Mouse (Mus musculus) naive thymus-derived CD4-positive, alpha-beta T cell, adult 2 months (primary cell): ENCODE data around the gene H2-Q7.
"Not testable (repeated sequence)": the region's sequence is repeated elsewhere in the genome, so short reads cannot be mapped to it uniquely, and the experiment has no call there.

Experiments
- DNase-seq: peaks from one replicate; pipeline ENCODE4 v3.0.0-alpha.2; 2011; ENCODE audit warnings: low read depth

The H2-Q7 gene

GRCm38 (mm10) chr17:35437386-35437936, 1.5 kb upstream of the H2-Q7 start:
- not testable (repeated sequence) for DNase-seq

DNA sequence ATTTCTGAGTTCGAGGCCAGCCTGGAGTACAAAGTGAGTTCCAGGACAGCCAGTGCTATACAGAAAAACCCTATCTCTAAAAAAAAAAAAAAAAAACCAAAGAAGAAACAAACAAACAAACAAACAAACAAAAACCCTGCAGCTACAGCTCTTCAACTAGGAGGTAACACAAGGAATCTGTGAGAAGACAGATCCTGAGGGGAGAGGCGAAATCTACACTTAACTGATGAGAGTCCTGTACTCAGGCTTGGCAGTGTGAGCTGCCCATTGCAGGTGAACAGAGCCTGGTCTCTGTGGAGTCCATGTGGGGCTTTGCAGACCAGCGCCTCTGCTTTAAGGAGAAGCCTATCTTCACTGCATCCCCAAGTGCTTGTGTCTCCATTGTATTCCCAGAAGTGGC, 560 bp upstream of the H2-Q7 start:
- DNase-seq: peak; percentile 44

GRCm38 (mm10) chr17:35439295-35439747, 366 bp downstream of the H2-Q7 start:
- DNase-seq: peak; percentile 61

DNA sequence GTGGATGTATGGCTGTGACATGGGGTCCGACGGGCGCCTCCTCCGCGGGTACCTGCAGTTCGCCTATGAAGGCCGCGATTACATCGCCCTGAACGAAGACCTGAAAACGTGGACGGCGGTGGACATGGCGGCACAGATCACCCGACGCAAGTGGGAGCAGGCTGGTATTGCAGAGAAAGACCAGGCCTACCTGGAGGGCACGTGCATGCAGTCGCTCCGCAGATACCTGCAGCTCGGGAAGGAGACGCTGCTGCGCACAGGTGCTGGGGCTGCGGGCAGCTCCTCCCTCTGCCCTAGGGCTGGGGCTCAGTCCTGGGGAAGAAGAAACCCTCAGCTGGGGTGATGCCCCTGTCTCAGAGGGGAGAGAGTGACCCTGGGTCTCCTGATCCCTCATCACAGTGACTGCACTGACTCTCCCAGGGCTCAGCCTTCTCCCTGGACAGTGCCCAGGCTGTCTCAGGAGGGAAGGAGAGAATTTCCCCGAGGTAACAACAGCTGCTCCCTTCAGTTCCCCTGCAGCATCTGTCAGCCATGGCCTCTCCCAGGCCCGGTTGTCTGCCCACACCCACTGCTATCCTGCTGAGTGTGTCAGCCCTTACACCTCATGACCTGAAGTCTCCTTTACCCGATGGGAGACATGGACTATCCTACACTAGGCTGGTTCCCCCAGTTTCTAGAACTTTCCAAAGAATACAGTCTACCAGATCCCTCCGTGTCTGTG, 1.1 kb downstream of the H2-Q7 start:
- DNase-seq: peak; percentile 54

DNA sequence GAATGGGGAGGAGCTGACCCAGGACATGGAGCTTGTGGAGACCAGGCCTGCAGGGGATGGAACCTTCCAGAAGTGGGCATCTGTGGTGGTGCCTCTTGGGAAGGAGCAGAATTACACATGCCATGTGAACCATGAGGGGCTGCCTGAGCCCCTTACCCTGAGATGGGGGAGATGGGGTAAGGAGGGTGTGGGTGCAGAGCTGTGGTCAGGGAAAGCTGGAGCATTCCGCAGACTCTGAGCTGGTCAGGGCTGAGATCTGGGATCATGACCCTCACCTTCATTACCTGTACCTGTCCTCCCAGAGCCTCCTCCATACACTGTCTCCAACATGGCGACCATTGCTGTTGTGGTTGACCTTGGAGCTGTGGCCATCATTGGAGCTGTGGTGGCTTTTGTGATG, 3.4 kb downstream of the H2-Q7 start:
- not testable (repeated sequence) for DNase-seq

DNA sequence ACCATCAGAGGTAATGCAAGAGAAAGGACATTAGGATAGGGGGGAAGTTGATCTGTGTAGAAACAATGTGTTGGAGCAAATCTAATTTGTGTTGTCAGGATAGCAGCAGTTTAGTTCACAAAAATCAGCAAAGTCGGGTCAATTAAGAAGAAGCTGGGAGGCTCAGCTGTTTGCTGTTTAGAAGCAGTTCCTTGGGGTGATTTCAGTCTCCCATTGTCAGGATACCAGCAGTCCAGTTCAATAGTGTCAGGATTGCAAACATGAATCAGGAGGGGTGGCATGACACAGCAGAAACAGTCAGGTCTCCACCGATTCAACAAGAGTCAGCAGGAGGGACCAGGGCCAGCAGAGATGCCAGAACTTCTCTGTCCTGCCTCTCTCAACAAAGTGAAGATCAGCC, 5.6 kb downstream of the H2-Q7 start:
- peak; percentile 10 for DNase-seq

DNA sequence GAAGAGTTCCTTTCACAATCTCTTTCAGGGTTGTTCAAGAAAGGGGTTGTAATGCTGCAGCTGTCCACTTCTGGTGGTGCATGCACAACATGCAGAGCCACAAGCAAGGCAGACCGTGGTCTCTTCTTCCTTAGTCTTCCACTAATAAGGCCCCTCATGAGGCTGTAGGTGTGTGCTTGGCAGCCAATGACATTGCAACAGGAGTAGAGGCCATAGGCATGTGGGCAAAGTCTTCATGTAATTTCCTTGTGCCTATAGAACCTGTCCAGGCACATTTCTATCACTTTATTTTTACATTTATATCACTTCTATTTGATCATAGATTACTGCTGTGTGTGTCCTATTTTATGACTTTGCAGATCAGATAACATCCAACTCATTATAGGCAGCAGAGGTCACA, 19.3 kb downstream of the H2-Q7 start:
- DNase-seq: not testable (repeated sequence)

DNA sequence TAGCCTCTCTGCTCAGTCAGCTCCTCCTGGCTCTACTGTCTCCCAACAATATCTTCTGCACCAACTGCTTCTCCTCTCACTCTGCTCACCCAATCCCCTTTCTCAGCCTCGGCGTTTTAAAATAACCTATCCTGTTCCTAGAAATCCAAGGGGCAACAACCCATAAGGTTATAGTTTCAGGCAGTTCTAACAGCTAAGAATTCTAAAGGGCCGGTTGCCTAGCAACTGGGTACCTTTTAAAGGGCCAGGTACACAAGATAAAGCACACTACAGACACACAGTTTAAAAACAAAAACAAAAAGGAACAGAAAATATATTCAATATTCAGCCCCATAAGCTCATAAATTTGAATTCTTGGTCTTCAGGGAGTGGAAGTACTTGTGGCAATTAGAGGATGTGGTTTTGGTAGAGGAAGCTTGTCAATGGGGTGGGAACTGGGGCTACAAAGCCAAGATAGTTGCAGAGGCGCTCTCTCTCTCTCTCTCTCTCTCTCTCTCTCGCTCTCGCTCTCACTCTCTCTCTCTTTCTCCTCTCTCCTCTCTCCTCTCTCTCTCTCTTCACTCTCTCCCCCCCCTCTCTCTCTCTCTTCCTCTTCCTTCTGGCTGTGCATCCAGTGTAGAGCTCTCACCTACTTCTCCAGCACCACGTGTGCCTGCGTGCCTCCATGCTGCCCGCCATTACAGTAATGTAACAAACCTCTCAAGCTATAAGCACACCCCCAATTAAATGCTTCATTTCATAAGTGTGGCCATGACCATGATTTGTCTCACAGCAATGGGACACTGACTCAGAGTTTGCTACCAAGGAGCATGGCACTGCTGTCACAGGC, 21.8 kb downstream of the H2-Q7 start:
- DNase-seq: not testable (repeated sequence)

DNA sequence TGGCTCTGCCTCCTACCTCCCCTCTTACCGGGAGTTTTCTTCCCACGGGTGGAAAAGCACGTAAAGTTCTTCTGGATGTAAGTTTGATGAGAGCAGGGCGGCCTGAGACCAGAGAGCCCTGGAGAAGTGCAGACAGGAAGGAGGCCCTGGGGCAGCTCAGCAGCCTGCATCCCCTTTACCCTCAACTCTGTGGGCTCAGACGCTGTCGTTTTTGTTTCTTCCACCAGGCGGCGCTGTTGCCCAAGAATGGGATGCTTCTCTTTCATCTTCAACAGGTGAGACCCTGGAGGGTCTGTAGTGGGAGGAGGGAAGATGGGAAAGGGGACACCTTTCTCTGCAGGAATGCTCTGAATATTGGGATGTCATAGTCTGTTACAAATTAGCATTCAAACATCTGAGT, 26.7 kb downstream of the H2-Q7 start:
- peak; percentile 83 for DNase-seq

GRCm38 (mm10) chr17:35468936-35469335, 30.0 kb downstream of the H2-Q7 start:
- not testable (repeated sequence) for DNase-seq

DNA sequence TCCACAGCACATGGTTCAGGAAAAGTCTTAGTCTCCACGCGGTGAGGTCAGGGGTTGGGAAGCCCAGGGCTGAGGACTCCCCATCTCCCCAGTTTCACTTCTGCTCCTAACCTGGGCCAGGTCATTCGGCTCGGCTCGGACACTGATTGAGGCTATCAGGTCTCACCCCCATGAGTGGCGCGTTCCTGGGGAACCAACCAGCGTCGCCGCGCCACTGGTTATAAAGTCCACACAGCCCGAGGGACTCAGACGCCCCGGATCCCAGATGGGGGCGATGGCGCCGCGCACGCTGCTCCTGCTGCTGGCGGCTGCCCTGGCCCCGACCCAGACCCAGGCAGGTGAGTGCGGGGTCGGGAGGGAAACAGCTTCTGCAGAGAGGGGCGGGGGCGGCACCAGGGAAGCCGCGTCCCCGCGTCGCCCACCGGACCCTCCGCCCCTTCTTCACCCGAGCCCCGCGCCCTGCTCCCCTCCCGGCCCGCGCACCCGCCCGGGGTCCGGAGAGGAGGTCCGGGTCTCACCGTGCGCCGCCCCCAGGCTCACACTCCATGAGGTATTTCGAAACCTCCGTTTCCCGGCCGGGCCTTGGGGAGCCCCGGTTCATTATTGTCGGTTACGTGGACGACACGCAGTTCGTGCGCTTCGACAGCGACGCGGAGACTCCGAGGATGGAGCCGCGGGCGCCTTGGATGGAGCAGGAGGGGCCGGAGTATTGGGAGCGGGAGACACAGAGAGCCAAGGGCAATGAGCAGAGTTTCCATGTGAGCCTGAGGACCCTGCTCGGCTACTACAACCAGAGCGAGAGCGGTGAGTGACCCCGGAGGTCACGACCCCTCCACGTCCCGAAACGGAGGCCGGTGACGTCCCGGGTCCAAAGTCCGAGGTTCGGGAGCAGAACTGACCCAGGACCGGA, 31.1 kb downstream of the H2-Q7 start, which contains the start of gene H2-Q10:
TSS of gene H2-Q10 (plus strand) at position 248 of the 910 bp plus-strand sequence.
- peak; percentile 33 for DNase-seq

GRCm38 (mm10) chr17:35484066-35484465, 45.1 kb downstream of the H2-Q7 start:
- peak; percentile 81 for DNase-seq

DNA sequence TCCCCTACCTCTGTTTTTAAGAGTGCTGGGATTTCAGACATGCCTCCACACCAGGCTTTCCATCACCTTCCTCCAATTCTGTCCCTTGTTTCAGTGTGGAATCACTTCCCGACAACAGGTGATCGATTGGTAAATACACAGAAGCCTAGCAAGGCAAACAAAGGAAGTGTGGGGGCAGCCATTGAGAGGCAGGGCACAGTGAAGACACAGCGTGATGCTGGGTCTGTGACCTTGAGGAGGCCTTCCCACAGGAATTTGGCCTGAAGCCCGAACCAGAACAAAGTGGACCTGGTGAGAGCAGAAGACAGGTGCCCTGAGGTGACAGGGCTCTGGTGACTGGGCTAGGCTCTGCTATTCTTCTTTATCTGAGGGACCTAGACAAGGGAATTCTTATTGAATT, 46.7 kb downstream of the H2-Q7 start:
- DNase-seq: no peak

- no peak for DNase-seq
These were observed 47.8 kb downstream of the H2-Q7 start for GRCm38 (mm10) chr17:35486726-35487125.

DNA sequence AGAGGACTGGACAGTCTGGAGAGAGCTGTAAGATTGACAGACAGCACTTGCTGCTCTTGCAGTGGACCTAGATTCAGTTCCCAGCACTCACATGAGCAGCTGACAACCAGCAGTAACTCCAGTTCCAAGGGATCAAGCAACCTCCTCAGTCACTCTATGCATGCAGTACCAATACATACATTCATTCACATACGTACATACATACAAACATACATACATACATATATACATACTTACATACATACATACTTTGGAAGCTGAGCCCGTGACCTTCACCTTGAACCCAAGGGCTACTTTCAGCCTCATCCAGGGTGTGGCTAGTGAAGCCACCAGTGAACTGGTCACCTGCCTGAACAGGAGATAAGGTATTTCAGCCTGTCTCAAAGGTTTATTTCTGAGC, 49.1 kb downstream of the H2-Q7 start:
- no peak for DNase-seq

DNA sequence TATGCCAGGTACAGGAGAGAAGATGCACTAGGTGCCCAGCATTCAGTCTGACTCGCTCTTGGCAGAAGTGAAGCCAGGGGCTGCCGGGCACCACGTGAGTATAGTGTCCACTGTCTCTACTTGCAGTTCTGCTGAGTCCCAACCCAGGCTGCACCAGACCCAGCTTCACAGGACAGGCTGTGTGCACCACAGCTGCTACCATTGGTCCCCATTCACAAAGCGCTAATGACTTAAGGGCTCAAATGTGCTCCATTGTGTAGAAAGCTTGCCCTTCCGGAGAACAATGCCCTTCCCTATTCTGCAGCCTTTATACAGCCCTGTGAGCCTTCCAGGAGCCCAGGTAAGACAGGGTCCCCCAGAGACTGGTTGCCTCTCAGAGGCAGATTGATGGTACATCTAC, 51.4 kb downstream of the H2-Q7 start:
- no peak for DNase-seq
